Mouse (Mus musculus): ENCODE measurements at regions not wholly inside any gene's neighbourhood (a gene's known extent, or its start where the extent isn't known, plus 50 kb on each side); places are given as distances from the start of the nearest gene placed in this dataset.

DNA sequence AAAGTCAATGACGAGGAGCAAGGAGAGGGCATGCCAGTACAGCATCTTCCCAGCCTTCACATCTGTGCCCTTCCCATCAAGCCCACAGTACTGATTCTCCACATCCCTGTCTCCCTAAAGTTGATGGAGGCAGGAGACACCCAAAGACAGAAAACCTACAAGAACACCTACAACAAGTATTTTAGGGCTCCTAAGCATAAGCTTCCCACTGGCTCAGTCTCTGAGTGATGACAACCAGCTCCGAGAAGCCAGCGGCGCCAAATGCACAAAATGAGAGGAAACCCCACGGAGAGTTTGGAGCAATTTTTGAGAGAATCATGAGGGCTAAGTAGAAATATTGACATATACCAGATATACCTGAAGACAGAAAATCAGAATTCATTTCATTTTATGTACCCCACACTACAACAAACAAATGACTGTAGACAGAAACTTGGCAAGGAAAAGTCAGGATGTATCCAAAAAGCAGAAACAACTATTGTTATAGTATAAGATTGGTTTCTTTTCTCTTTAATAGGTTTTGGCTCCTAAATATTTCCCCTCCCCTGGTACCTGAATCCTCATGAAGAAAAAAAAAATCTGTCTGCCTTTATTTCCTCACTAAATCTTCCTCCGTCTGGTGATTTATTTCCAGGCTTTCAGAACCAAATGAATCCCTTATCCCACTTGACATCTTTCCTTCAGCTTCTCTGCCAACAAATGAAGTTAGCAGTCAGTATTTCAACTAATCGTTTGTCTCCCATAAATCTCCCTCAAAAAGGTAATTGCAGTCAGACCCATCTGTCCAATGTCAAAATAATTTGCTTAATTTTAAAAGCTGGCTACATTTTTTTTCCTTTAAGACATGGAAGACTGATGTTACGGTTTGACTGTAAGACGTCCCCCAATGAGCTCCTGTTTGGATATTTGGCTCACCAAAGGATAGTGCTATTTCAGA, 102.0 kb downstream of the Actbl2 start:
- Histone ChIP-seq H3K36me3 (replicated peaks; ENCODE audit: control insufficient read depth, insufficient read depth, low read length) (no peaks in the 10 kb centered on the region), H3K27ac (ENCODE audit: low read depth) (no peak overlapping the region), H3K27me3 (ENCODE audit: control insufficient read depth, insufficient read depth, low read length) (no peaks in the 10 kb centered on the region), H3K4me2 (ENCODE audit: low read depth, low read length) (no peak overlapping the region), H3K9me3 (replicated peaks; ENCODE audit: control insufficient read depth, low read length) (no peaks in the 10 kb centered on the region), H3K4me3 (ENCODE audit: low read depth, low read length) (no peak overlapping the region), H3K4me1 (ENCODE audit: control insufficient read depth, insufficient read depth) (no peaks in the 10 kb centered on the region), H3K9ac (replicated peaks; ENCODE audit: low read depth, low read length) (no peak overlapping the region)
- 70% methylated on average over 9 of the region's 9 CpGs for WGBS
- no peak for DNase-seq (ENCODE audit: low spot score)
- TF ChIP-seq CTCF (IDR thresholded peaks at IDR 0.05; ENCODE audit: low read depth) (no peak), EP300 (IDR thresholded peaks at IDR 0.05; ENCODE audit: low read depth) (no peak)
- ATAC-seq (ENCODE audit: insufficient read depth, low read depth): no peak

- H3K27me3 ChIP-seq (ENCODE audit: control insufficient read depth, insufficient read depth, low read length): no peaks in the 10 kb centered on the region
- 61% methylated on average over 4 of the region's 4 CpGs for WGBS
- no peak for TF ChIP-seq EP300 (IDR thresholded peaks at IDR 0.05; ENCODE audit: low read depth)
- TF ChIP-seq CTCF (IDR thresholded peaks at IDR 0.05; ENCODE audit: low read depth): no peak
Observed at GRCm38 (mm10) chr13:111361456-111361855, 106.6 kb downstream of the Actbl2 start.

DNA sequence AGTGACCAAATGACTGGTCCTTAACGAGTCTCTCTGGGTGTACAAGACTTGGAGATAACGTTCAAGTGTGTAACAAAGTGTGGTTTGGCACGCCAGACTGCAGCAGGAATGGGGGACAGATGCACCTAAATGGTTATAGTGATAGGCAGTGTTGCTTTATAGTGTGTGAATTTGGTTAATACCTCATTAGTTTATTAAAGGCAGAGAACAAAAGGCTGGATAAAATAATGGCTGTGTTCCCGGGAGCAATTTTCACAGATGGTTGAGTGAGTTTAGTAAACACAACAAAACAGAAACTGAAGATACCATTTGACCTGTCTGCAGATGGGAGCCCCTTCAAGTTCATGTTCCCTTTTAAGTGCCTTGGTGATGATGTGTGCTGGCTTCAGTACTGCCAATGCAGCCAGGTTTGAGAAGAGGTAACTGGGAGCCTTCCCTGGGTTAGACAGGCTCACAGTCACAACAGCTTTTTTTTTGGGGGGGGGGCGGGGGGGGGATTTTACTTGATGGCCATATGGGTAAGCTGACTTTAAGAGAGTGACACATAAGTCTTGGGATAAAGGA, 108.4 kb downstream of the Actbl2 start:
- ATAC-seq (ENCODE audit: insufficient read depth, low read depth) (no peak), DNase-seq (ENCODE audit: low spot score) (no peak)
- Histone ChIP-seq H3K4me3 (ENCODE audit: low read depth, low read length) (no peak overlapping the region), H3K9me3 (replicated peaks; ENCODE audit: control insufficient read depth, low read length) (peaks cover 7% of the 10 kb centered on the region), H3K4me2 (ENCODE audit: low read depth, low read length) (no peak overlapping the region), H3K27me3 (ENCODE audit: control insufficient read depth, insufficient read depth, low read length) (no peaks in the 10 kb centered on the region), H3K9ac (replicated peaks; ENCODE audit: low read depth, low read length) (no peak overlapping the region), H3K4me1 (ENCODE audit: control insufficient read depth, insufficient read depth) (0 out of 2 replicates have a peak, but pooled peaks cover 2% of the 10 kb centered on the region), H3K27ac (ENCODE audit: low read depth) (no peak overlapping the region), H3K36me3 (replicated peaks; ENCODE audit: control insufficient read depth, insufficient read depth, low read length) (no peaks in the 10 kb centered on the region)
- 27% methylated on average over 5 of the region's 5 CpGs for WGBS
- no peak for TF ChIP-seq EP300 (IDR thresholded peaks at IDR 0.05; ENCODE audit: low read depth)
- no peak for TF ChIP-seq CTCF (IDR thresholded peaks at IDR 0.05; ENCODE audit: low read depth)

More at GRCm38 (mm10) chr13:111361456-111361855, 106.6 kb downstream of the Actbl2 start:
- ATAC-seq (ENCODE audit: insufficient read depth, low read depth): no peak
- no peak overlapping the region for H3K27ac ChIP-seq (ENCODE audit: low read depth)
- no peaks in the 10 kb centered on the region for H3K36me3 ChIP-seq (replicated peaks; ENCODE audit: control insufficient read depth, insufficient read depth, low read length)
- no peak overlapping the region for H3K4me3 ChIP-seq (ENCODE audit: low read depth, low read length)
- no peak overlapping the region for H3K4me2 ChIP-seq (ENCODE audit: low read depth, low read length)
- no peak for DNase-seq (ENCODE audit: low spot score)
- peaks cover 7% of the 10 kb centered on the region for H3K9me3 ChIP-seq (replicated peaks; ENCODE audit: control insufficient read depth, low read length)
- no peaks in the 10 kb centered on the region for H3K4me1 ChIP-seq (ENCODE audit: control insufficient read depth, insufficient read depth)
- H3K9ac ChIP-seq (replicated peaks; ENCODE audit: low read depth, low read length): no peak overlapping the region

- Histone ChIP-seq H3K36me3 (replicated peaks; ENCODE audit: control insufficient read depth, insufficient read depth, low read length) (no peaks in the 10 kb centered on the region), H3K9me3 (replicated peaks; ENCODE audit: control insufficient read depth, low read length) (peaks cover 7% of the 10 kb centered on the region), H3K27ac (ENCODE audit: low read depth) (no peak overlapping the region), H3K27me3 (ENCODE audit: control insufficient read depth, insufficient read depth, low read length) (no peaks in the 10 kb centered on the region), H3K4me3 (ENCODE audit: low read depth, low read length) (no peak overlapping the region), H3K9ac (replicated peaks; ENCODE audit: low read depth, low read length) (no peak overlapping the region), H3K4me1 (ENCODE audit: control insufficient read depth, insufficient read depth) (peaks cover 13% of the 10 kb centered on the region), H3K4me2 (ENCODE audit: low read depth, low read length) (no peak overlapping the region)
- ATAC-seq (ENCODE audit: insufficient read depth, low read depth) (no peak), DNase-seq (ENCODE audit: low spot score) (no peak)
- WGBS: 89% methylated on average over 8 of the region's 8 CpGs
- TF ChIP-seq CTCF (IDR thresholded peaks at IDR 0.05; ENCODE audit: low read depth): no peak
- TF ChIP-seq EP300 (IDR thresholded peaks at IDR 0.05; ENCODE audit: low read depth): no peak
Observed at GRCm38 (mm10) chr13:111366871-111367270, 112.1 kb downstream of the Actbl2 start.

DNA sequence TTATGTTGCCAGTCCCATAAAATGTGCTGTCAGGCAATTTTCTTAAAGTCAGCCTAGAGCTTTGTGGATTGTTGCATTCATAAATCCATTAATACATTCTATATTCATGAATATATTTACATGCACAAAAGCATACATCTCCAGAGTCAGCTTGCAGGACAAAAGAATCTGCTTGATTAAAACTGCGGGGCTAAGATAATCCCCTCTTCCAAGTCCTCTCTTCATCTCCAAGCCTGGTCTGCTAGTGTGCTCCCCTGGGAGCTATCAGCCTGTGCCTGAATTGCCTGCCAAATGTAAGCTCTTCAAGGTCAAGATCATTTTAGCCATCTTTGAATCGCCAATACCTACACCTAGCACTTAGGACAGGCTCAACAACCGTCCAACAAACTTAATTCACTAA, 112.8 kb downstream of the Actbl2 start:
- Histone ChIP-seq H3K27me3 (ENCODE audit: control insufficient read depth, insufficient read depth, low read length) (no peaks in the 10 kb centered on the region), H3K4me3 (ENCODE audit: low read depth, low read length) (no peak overlapping the region), H3K27ac (ENCODE audit: low read depth) (no peak overlapping the region), H3K9ac (replicated peaks; ENCODE audit: low read depth, low read length) (no peak overlapping the region), H3K9me3 (replicated peaks; ENCODE audit: control insufficient read depth, low read length) (peaks cover 7% of the 10 kb centered on the region), H3K4me1 (ENCODE audit: control insufficient read depth, insufficient read depth) (peaks cover 13% of the 10 kb centered on the region), H3K4me2 (ENCODE audit: low read depth, low read length) (no peak overlapping the region), H3K36me3 (replicated peaks; ENCODE audit: control insufficient read depth, insufficient read depth, low read length) (no peaks in the 10 kb centered on the region)
- ATAC-seq (ENCODE audit: insufficient read depth, low read depth): no peak
- WGBS: 49% methylated on average over 3 of the region's 3 CpGs
- TF ChIP-seq CTCF (IDR thresholded peaks at IDR 0.05; ENCODE audit: low read depth) (no peak), EP300 (IDR thresholded peaks at IDR 0.05; ENCODE audit: low read depth) (no peak)
- no peak for DNase-seq (ENCODE audit: low spot score)

Data from heart, postnatal 0 days (tissue).